Mouse (Mus musculus): ENCODE measurements around the gene Sorcs1.
A peak's percentile ranks its signal among the peaks of the same experiment; 100 is the strongest.

The Sorcs1 gene

GRCm38 (mm10) chr19:50566306-50566705 lies 112.1 kb downstream of the Sorcs1 start:
- no peak for DNase-seq (ENCODE audit: low spot score)

DNA sequence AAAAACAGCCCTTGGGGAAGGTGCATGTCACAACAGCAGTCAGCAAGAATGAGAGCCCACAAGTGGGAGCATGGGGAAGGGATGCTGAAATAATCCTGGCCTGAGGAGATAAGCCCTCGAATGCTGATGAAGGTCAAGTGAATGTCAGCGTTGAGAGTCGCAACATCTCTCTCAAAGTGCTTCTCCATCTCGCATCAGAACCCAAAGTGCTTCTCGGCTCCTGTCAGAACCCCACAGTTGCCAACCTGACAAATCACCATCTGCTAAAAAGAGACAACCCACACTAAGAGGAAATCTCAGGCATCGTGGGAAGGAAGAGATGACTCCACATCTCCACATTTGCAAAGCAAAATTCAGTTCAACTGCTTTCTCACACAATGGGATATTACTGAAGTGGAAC lies 119.7 kb downstream of the Sorcs1 start:
- no peak for DNase-seq (ENCODE audit: low spot score)

DNA sequence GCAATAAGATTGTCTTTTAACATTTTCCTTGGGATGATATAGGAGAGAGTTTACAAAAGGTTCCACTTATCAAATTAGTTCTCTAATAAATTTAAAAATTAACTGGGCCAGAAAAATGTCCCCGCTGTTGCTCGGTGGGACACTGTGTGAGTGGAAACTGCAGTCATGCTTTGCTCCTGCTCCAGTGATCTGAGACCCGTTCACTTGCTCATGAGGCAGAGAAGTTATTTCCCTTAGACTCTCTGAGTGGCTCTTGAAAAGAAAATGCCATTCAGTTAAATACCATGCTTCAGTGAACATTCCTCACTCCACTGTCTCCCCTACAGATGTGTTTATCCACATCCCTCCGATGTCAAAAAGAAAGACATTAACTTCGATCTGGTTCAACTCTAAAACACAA lies 144.4 kb downstream of the Sorcs1 start:
- DNase-seq (ENCODE audit: low spot score): no peak

DNA sequence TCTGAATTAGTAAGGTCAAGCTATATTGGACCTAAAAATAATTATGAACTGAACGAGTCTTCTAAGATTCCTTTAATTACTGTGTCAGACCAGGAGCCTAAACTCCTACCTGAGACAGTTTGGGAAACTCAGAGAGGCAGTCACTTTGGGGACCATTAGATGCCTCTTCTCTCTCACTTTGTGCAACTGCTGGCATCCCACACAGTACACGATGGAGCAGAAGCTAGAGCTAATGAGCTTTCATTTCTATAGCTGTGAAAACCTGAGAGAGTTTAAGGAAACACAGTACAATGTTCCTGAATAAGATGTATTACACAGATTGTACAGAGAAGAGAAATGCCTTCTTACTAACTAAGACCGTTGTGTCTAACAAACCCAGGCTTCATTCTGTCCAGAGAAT lies 150.6 kb downstream of the Sorcs1 start:
- DNase-seq (ENCODE audit: low spot score): no peak

GRCm38 (mm10) chr19:50526094-50526493 lies 152.4 kb downstream of the Sorcs1 start:
- no peak for DNase-seq (ENCODE audit: low spot score)

GRCm38 (mm10) chr19:50521943-50522342 lies 156.5 kb downstream of the Sorcs1 start:
- no peak for DNase-seq (ENCODE audit: low spot score)

GRCm38 (mm10) chr19:50515059-50515673 lies 163.3 kb downstream of the Sorcs1 start:
- DNase-seq (ENCODE audit: low spot score): no peak

DNA sequence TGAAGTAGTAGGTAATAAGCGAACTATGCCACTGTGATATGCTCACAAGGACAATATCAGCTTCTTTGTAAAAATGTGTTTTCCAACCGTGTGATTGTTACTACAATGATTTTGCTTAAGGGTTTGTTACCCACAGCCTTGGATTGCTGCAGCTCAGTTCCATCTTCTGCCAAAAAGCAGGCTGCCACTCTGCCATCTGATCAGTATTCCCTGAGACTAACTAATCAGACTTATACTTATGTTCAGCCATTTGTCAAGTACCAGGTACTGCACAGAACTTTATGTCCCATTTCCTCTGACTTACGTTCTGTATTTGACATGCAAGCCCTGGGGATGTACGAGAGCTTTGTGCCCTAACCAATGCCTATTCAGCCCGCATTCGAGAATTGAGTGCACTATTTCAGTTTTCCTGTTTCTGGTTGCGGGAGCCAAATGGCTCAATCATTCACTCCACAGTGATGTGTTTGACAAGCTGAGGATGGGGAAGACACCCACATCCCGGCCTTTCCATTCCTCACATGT lies 164.1 kb downstream of the Sorcs1 start:
- DNase-seq (ENCODE audit: low spot score): no peak

DNA sequence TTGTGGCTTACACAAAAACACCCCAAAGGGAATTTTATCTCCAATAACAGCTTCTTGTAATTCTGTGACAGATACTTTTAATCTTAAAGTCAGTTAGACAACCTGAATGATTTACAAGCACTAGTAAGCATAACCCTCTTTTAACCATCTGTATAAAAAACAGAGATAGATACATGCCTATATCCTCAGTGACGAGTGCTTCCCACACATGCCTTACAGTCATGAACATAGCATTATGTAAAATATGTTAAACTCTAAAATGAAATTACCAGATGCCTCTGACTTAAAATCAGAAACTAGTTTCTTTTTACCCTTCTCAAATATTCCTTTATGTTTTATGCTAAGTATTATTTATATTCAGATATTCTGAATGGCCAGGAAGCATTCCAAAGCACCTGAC lies 175.6 kb downstream of the Sorcs1 start:
- DNase-seq (ENCODE audit: low spot score): no peak

- no peak for DNase-seq (ENCODE audit: low spot score)
Observed at GRCm38 (mm10) chr19:50491121-50491520, 187.3 kb downstream of the Sorcs1 start.

DNA sequence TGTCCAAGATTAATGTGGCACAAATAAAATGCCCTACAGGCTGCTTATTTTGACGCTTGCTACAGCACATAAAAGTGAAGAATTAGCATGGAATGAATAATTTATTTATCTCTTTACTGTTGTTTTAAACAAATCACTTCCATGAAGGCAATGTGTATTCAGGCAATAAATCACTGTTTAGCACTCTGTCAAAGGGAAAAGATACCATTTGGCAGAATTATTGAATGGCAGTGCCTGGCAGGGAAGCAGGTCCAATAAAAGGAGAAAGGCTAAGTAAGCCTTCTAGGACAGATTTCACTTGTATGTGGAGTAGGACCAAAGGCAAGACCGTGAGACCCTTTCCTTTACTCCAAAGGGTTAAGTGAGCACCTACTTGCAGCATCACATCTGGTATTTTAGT lies 187.7 kb downstream of the Sorcs1 start:
- DNase-seq (ENCODE audit: low spot score): no peak

GRCm38 (mm10) chr19:50489786-50490185 lies 188.7 kb downstream of the Sorcs1 start:
- DNase-seq (ENCODE audit: low spot score): no peak

DNA sequence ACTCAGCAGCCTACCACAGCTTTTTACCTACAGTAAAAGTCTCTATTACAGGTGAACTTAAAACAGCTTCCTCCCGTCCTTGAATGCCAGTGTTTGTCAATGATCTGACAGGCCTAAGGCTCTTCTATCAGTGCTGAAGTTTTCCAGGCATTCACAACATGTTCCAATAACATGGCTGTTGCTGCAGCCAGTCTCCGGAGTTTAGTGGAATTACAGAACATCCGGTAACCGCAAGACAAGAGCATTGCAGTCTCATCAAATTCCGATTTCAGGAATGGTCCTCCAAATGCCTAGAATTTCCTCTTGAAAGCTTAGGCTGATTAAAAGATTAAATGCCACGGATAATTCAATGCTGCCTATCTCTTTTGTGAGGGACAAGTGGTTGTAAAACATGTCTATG lies 190.0 kb downstream of the Sorcs1 start:
- DNase-seq (ENCODE audit: low spot score): no peak

DNA sequence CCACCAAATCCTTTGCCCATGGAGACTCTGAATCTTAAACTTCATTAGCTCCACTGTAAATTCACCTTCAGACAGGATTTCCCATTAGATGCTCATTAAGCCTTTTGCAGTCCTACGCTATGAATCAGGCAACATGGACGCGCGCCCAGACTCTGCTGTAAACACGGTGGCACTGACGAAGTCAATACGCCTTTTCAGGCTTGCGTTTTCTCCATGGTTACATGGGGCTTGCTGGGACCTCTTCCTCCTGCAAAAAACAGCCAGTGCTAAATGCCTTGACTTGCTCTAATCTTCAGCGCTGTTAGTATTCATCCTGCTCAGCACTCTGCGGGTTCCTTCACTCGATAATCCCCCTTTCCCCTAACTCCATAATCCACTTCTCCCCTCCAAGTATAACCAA lies 190.7 kb downstream of the Sorcs1 start:
- DNase-seq (ENCODE audit: low spot score): peak; percentile 3

- no peak for DNase-seq (ENCODE audit: low spot score)
Observed at GRCm38 (mm10) chr19:50486345-50486744, 192.1 kb downstream of the Sorcs1 start.

DNA sequence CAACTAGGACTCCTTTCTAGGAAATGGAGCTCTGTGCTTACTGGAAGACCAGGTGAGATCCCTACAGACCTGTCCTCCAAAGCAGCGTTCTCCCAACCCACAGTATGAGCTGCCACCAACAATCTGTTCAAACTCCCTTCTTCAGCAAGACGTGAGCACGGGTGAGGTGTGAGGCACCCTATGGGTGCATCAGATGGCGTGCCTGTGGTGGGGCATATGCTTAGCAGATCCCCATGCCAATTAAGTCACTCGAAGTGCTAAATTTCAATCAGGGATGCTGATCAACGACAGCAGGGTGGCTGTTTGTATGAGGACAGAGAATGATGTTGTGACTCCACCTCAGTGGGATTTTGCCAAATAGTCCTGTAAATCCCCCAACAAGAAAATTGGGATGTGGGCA lies 201.7 kb downstream of the Sorcs1 start:
- no peak for DNase-seq (ENCODE audit: low spot score)

DNA sequence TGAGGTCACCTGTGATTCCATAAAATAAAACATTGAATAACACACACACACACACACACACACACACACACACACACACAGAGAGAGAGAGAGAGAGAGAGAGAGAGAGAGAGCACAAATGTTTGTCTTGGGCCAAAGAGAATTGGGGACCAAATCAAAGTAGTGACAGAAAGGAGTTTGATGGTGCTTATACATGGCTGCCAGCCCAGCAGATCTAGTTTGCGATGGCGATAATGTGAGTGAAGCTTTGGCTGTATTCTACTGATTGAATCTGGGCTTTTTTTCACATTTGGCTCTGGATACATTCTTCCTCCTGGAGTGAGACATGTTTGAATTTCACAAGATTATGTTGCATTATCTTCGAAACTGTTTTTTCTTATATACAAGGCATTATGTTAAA lies 209.9 kb downstream of the Sorcs1 start:
- no peak for DNase-seq (ENCODE audit: low spot score)

- no peak for DNase-seq (ENCODE audit: low spot score)
Observed at GRCm38 (mm10) chr19:50464811-50465210, 213.6 kb downstream of the Sorcs1 start.

DNA sequence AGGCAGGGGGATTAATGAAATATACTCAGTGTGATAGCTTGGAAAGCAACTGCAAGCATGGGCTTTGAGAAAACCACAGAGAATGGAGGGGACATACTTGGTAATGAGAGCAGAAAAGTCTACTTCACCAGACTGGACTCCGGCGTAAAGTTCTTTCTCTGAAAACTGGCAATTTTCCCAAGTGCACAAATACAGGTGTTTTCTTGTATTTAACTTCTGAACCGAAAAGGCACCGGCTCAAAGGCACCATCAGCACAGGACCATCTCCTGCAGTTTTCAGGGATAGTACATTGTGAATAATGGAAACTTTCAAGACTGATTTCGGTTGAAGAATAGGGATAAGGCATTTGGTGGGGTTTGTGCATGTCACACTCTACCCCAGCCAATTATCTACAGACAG lies 219.9 kb downstream of the Sorcs1 start:
- DNase-seq (ENCODE audit: low spot score): no peak

DNA sequence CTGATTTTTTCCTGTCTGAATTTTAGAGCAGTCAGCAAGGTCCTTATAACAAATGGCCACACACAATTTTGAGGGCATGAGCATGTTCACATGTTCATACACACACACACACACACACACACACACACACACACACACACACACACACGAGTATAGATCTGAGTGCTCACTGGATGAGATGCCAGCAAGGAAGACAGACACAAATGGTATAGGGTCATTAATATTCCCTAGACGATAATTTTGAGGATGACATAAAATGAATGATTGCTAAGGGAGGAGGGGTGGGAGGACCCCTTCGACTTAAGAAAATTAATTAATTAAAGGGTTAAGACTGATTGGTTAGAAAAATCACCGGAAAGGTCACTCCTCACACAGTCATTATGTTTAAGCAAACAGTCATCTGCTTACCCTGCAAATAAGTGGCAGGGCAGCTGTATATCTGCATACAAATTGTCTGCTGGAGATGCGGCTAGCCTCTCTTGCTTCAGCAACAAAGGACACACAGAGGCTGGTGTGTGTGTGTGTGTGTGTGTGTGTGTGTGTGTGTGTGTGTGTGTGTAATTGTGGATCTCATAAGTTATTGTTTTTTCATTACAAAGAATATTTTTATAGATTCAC lies 221.1 kb downstream of the Sorcs1 start:
- DNase-seq (ENCODE audit: low spot score): no peak

DNA sequence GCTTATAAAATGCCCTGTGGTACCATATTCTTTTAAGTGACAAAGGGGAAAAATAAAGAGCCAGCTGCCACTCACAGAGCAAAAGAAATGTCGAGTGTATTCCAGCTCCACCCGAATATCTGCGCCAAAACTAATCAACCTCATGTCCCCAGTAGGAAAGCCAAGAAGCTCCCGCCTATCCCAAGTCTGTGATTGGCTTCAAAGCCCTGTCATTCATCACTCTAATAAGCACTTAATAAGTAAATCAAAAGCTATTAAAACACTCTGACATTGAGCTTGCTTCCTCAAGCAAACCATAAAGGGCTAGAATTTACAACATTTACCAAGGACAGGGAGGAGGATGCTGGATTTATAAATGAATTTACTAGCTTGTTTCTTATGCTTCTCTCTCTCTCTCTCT lies 237.3 kb downstream of the Sorcs1 start:
- DNase-seq (ENCODE audit: low spot score): no peak

DNA sequence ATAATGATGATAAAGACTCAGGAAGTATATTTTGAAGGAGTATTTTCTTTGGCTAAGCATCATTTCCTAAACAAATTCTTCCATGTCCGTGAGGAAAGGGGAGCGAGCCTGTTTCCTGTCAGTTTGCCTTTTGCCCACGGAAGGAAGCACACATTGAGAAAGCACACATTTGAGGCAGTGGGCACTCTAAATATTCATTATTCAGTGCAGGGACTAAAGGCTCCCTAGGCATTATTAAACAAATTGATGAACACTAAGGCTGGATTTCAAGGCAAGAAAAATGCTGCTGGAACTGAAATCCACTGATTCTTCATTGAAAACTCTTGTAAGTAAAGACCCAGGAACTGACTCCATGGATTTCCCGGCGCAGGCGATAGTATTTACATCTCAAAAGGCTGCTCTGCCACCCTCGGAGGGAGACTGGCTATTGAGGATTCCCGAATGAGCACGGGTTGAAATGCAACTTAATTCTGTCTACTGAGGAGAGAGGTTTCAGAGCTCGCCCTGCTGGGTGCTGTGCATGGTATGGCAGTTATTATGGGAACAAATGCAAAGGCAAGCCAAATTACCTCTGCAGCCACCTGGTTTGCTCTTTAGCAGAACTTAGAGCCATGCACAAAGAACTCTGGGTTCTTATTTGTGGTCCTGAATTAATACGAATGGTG lies 238.1 kb downstream of the Sorcs1 start:
- DNase-seq (ENCODE audit: low spot score): no peak

GRCm38 (mm10) chr19:50439464-50439881 lies 239.0 kb downstream of the Sorcs1 start:
- no peak for DNase-seq (ENCODE audit: low spot score)
